Mouse (Mus musculus) embryonic fibroblast, embryonic 13.5 days (primary cell): Measurements from ENCODE around the gene Cmtm2b. TPM values are rescaled to one million over a fixed set of nuclear protein-coding genes. Genes with fewer than 3 reads are reported as not detected.

Experiments used
- H3K27ac ChIP-seq: 2 replicates; pipeline ENCODE4 v1.5.1; 2012; ENCODE audit warnings: low read length, control low read depth, inconsistent platforms; ENCODE audit not compliant: insufficient read depth
- H3K4me1 ChIP-seq: 2 replicates; pipeline ENCODE4 v1.6.1; 2011; ENCODE audit warnings: low read length; ENCODE audit not compliant: control insufficient read depth, insufficient read depth
- H3K4me3 ChIP-seq: 2 replicates; pipeline ENCODE4 v1.5.1; 2011; ENCODE audit warnings: mild to moderate bottlenecking, control low read depth, low read length; ENCODE audit not compliant: insufficient read depth
- CTCF ChIP-seq: IDR thresholded peaks from 2 replicates; pipeline ENCODE4 v1.5.1; 2011; ENCODE audit warnings: mild to moderate bottlenecking, control low read depth, low read length, moderate library complexity, borderline replicate concordance; ENCODE audit not compliant: insufficient read depth
- POLR2A ChIP-seq: IDR thresholded peaks from 2 replicates; pipeline ENCODE4 v1.6.1; 2011; ENCODE audit warnings: low read depth, mild to moderate bottlenecking, control low read depth, low read length, moderate library complexity
- polyA plus RNA-seq: library from polyadenylated mRNA; stranded (reverse); fragments of >200 nt; gene quantifications from 2 replicates; pipeline ENCODE4 v1.2.4, GENCODE M21; 2011; ENCODE audit warnings: low read depth; ENCODE audit not compliant: missing spikeins, insufficient read length

Gene Cmtm2b
- polyA plus RNA-seq, 1 experiment: not detected

- no peak overlapping the region for H3K27ac ChIP-seq
- no peak overlapping the region for H3K4me3 ChIP-seq
- no peak for TF ChIP-seq POLR2A
- no peak for TF ChIP-seq CTCF
- H3K4me1 ChIP-seq: peaks cover 2% of the 10 kb centered on the region
Measured at GRCm38 (mm10) chr8:104365695-104366094, 43.7 kb downstream of the Cmtm2b start.

- TF ChIP-seq POLR2A (no peak), CTCF (no peak)
Measured at GRCm38 (mm10) chr8:104367398-104367797, 45.4 kb downstream of the Cmtm2b start.

GRCm38 (mm10) chr8:104369591-104369990 is 47.6 kb downstream of the Cmtm2b start:
- no peak overlapping the region for H3K4me3 ChIP-seq
- H3K27ac ChIP-seq: no peak overlapping the region
- peaks cover 2% of the 10 kb centered on the region for H3K4me1 ChIP-seq
- no peak for TF ChIP-seq CTCF
- TF ChIP-seq POLR2A: no peak

More at GRCm38 (mm10) chr8:104367398-104367797, 45.4 kb downstream of the Cmtm2b start:
- Histone ChIP-seq H3K4me1 (peaks cover 2% of the 10 kb centered on the region), H3K4me3 (no peak overlapping the region), H3K27ac (no peak overlapping the region)

GRCm38 (mm10) chr8:104370071-104370470 is 48.0 kb downstream of the Cmtm2b start:
- peaks cover 5% of the 10 kb centered on the region for H3K4me1 ChIP-seq
- H3K4me3 ChIP-seq: no peak overlapping the region
- TF ChIP-seq CTCF (no peak), POLR2A (no peak)
- no peak overlapping the region for H3K27ac ChIP-seq

- peaks cover 8% of the 10 kb centered on the region for H3K4me1 ChIP-seq
- H3K4me3 ChIP-seq: no peak overlapping the region
- H3K27ac ChIP-seq: no peak overlapping the region
- TF ChIP-seq POLR2A: no peak
- no peak for TF ChIP-seq CTCF
Measured at GRCm38 (mm10) chr8:104371121-104371520, 49.1 kb downstream of the Cmtm2b start.

GRCm38 (mm10) chr8:104373779-104374178 is 51.7 kb downstream of the Cmtm2b start:
- no peak overlapping the region for H3K4me3 ChIP-seq
- no peak overlapping the region for H3K27ac ChIP-seq
- TF ChIP-seq POLR2A: no peak
- no peak for TF ChIP-seq CTCF
- H3K4me1 ChIP-seq: peaks cover 8% of the 10 kb centered on the region

GRCm38 (mm10) chr8:104374269-104374668 is 52.2 kb downstream of the Cmtm2b start:
- H3K4me1 ChIP-seq: peaks cover 8% of the 10 kb centered on the region
- TF ChIP-seq CTCF (no peak), POLR2A (no peak)
- H3K27ac ChIP-seq: no peak overlapping the region
- no peak overlapping the region for H3K4me3 ChIP-seq

GRCm38 (mm10) chr8:104374864-104375846 is 53.1 kb downstream of the Cmtm2b start:
- H3K4me3 ChIP-seq: no peak overlapping the region
- TF ChIP-seq CTCF: no peak
- no peak for TF ChIP-seq POLR2A
- H3K4me1 ChIP-seq: peaks cover 7% of the 10 kb centered on the region
- no peak overlapping the region for H3K27ac ChIP-seq

GRCm38 (mm10) chr8:104375959-104376358 is 53.9 kb downstream of the Cmtm2b start:
- no peak overlapping the region for H3K4me3 ChIP-seq
- TF ChIP-seq CTCF (no peak), POLR2A (no peak)
- peaks cover 6% of the 10 kb centered on the region; the same call in 1 of the 2 replicates for H3K4me1 ChIP-seq
- H3K27ac ChIP-seq: no peak overlapping the region

GRCm38 (mm10) chr8:104376669-104377068 is 54.6 kb downstream of the Cmtm2b start:
- Histone ChIP-seq H3K4me1 (peaks cover 6% of the 10 kb centered on the region; the same call in 1 of the 2 replicates), H3K27ac (no peak overlapping the region)
- TF ChIP-seq CTCF (no peak), POLR2A (no peak)

More at GRCm38 (mm10) chr8:104376669-104377068, 54.6 kb downstream of the Cmtm2b start:
- no peak overlapping the region for H3K4me3 ChIP-seq
